Mouse (Mus musculus) thymus, postnatal 25 days (tissue): Measurements from ENCODE around the gene Mad1l1.
A peak's percentile ranks its signal among the peaks of the same experiment; 100 is the strongest.

Source experiments
- DNase-seq: peaks from one replicate; pipeline ENCODE4 v3.0.0; 2022

The Mad1l1 gene

GRCm38 (mm10) chr5:140123640-140124366, 197.5 kb downstream of the Mad1l1 start:
- no peak for DNase-seq

DNA sequence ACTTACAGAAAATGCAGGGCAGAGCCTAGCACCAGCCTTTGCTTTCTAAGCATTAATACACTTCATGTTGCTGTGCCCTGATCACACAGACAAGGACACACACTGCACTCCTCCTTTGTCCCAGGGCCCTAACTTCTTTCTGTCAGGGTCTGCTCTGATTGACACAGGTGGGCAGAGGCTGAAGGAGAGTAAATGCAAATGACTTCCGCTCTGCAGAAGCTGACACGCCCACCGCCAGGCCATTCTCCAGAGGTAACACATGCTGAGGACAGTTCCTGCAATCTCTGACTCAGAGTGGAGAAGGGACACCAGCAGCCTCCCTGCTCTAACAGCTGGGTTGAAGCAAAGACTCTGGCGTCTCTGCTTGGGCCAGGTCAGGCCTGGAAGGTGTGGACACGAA, 198.2 kb downstream of the Mad1l1 start:
- DNase-seq: no peak

- no peak for DNase-seq
These were observed 199.4 kb downstream of the Mad1l1 start for GRCm38 (mm10) chr5:140121966-140122365.

DNA sequence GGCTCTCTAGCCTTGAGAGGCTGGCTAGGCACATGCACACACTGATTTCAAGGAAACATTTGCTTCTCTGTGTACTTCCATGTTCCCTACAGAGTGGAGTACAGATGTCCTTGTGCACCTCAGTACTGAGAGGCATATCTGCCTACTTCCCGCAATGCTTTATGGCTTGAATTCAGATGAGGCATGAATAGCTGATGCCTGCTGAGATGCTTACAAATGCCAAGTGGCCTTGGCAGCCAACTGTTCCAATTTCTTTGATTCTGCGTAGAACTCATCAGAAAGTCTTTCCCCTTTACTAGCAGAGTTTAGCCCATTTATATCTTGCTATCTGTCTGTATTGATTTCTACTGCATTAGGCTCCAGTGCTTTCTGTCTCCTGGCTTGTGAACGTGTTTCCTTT, 202.4 kb downstream of the Mad1l1 start:
- DNase-seq: no peak

DNA sequence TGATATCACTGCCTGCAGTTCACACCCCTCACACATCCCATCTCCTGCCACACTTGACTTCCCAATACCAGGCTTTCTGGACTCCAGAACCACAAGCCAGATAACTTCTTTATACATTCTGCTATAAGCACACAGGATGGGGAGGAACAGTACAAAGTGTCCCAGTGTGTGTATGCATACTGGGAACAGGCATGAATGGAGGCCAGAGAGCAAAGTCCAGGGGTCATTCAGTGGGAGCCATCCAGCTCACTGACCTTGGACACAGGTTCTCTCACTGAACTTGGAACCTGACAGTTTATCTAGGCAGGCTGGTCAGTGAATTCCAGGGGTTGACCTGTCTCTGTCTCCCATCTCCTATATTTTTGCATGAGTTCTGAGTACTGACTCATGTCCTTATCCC, 203.4 kb downstream of the Mad1l1 start:
- no peak for DNase-seq

- DNase-seq: no peak
These were observed 205.7 kb downstream of the Mad1l1 start for GRCm38 (mm10) chr5:140115434-140116271.

GRCm38 (mm10) chr5:140114512-140115060, 206.8 kb downstream of the Mad1l1 start:
- DNase-seq: peak; percentile 51

GRCm38 (mm10) chr5:140113281-140113680, 208.1 kb downstream of the Mad1l1 start:
- no peak for DNase-seq

DNA sequence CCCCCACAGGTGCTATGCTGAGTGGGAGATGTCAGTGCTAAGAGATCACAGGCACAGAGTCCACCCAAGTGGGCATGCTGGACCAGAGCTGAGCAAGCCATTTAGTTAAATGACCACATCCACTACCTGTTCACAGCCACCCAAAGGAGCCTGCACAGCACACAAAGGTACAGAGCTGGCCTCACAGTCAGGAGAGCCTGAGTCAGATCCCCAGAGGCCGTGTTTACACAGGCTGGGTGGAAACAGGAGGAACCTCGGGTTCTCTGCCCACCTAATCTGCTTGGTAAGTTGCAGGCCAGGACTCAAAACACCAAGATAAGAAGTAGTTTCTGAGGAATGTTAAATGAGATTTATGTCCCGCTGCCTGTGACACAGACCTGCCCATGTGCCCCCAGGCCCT, 211.3 kb downstream of the Mad1l1 start:
- DNase-seq: no peak

- DNase-seq: no peak
These were observed 213.4 kb downstream of the Mad1l1 start for GRCm38 (mm10) chr5:140107907-140108306.

GRCm38 (mm10) chr5:140106051-140106450, 215.3 kb downstream of the Mad1l1 start:
- DNase-seq: peak; percentile 26

GRCm38 (mm10) chr5:140104891-140105290, 216.5 kb downstream of the Mad1l1 start:
- DNase-seq: no peak

GRCm38 (mm10) chr5:140102731-140103130, 218.6 kb downstream of the Mad1l1 start:
- DNase-seq: no peak

DNA sequence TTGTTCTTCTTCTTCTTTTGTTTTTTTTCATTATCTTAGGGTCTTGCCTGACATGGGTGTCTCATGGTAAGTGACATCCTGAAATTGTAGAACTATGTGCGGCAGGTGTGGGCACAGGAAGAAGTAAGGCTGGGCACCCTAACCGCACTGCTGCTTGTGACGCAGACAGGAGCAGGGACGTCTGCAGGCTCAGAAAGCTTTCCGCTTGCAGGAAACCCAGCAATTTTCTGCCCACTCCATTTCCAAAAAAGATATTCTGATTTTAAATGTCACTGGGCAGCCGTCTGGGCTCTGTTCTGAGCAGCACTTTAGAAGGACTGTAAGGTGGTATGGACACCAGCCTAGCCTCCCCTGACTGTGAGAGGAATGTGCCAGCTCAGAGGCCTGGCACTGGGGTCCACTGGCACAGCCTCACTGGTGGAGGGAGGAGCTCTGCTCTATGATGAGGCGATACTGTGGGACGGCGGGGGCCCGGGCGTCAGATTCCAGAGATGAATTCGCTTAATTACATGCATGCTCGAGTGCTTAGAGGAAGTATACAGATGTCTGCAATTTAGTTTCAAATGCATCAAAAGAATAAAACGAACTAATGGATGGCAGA, 219.8 kb downstream of the Mad1l1 start:
- DNase-seq: no peak

GRCm38 (mm10) chr5:140098711-140099110, 222.6 kb downstream of the Mad1l1 start:
- no peak for DNase-seq

DNA sequence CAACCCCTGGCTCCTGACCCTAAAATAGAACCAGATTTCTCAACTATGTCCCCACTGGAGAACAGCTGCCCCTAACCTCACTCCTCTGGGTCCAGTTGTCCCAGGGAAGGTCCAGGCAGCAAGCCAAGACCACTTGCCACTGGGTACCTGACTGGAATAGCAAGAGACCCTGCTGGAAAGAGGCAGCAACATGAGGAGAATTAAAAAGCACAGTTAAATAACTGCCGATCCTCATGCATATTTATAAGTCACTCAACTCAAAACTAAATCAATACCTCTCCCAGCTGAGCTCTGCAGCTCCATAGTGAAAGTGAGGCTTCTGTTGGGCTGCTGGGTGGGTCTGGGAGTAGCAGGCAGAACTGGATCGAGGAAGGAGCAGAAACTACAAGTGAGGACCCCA, 226.1 kb downstream of the Mad1l1 start:
- DNase-seq: no peak

DNA sequence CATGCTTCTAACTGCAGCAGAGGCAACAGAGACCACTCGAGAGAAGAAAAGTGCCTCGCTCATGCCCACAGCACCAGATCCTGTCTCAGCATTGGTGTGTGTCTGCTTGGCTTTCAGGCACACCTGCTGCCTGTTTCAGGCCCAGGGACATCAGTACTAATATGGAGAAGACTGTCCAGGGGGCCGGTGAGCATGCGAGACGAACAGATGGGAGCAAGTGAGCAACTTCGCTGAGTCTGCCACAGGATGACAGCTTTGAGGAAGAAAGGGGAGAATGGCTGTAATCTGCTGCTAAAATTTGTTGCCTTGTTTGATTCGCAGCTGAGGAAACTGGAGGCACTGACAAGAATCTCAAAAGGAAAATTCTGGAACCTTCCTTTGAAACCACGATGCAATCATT, 227.9 kb downstream of the Mad1l1 start:
- DNase-seq: no peak

- DNase-seq: no peak
These were observed 229.8 kb downstream of the Mad1l1 start for GRCm38 (mm10) chr5:140091601-140092000.

DNA sequence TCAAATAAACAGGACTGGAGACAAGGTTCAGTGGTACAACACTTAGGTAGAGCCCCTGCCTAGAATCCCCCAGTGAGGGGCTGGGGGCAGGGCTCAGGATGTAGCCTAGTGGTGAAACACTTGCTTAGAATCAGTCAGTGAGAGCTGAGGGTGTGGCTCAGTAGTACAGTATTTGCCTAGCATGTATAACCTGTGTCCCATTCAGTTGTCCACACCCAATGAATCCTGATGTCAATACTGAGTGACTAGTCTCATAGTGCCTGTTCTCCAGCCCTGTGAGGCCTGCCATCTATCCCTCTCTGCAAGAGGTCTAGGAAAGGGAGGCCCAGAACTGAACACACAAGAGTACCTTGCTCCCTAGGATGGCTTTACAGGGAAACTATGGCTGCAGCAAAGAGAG, 232.1 kb downstream of the Mad1l1 start:
- DNase-seq: no peak

- DNase-seq: no peak
These were observed 234.1 kb downstream of the Mad1l1 start for GRCm38 (mm10) chr5:140087242-140087641.

DNA sequence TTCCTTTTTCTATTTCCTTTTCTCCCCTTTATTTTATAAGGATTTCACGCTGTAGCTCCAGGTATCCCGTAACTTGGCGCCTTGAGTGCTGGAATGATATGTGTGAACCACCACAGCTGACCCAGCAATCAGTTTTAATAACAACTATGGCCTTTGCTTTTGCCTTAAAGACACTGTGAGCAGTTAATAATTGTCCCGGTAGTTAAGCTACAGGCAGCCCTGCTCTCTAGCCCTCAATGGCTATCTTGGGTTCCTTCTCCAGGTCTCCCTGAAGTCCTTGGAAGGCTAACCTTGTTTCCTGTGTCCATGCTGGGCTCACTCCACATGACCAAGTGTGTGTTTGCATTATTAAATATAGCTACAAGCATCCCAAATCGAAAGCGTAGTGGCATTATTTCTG, 237.0 kb downstream of the Mad1l1 start:
- DNase-seq: no peak

- DNase-seq: no peak
These were observed 237.4 kb downstream of the Mad1l1 start for GRCm38 (mm10) chr5:140083911-140084310.

DNA sequence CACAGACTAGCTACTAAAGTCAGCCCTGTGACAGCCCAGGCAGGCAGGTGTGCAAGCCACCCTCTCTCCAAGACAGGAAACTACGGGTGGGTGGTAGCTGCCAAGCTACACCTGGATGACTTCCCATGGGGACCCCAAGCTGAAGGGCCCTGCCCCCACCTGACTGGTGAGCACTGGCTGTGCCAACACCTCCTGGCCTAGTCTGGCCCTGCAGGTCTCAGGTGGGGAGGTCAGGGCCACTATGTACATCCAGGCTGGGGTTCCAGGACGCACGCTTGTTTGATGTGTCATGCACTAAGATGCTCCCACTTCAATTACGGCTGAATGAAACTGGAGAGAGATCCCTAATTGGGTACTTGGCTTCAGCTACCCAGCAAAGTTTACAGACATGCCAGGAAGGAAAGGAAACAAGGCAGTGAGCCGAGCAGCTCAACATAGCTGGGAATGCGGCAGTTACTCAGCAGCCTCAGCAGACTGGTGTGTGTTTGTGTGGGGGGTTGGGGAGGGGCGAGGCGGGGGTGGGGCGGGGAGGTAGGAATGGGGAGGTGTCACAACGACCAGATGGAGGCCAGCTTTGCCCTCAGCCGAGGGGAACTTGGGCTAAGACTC, 239.0 kb downstream of the Mad1l1 start:
- no peak for DNase-seq
